Mouse (Mus musculus) cortical plate, adult 2 months (tissue): ENCODE results near the gene Ccl9.

Experiments used
- CTCF ChIP-seq: fragments of 200-500 bp; IDR thresholded peaks from 2 replicates; pipeline ENCODE4 v1.5.1; 2011; ENCODE audit warnings: mild to moderate bottlenecking, control low read depth, low read length; ENCODE audit not compliant: insufficient read depth; ENCODE audit errors: extremely low read depth
- POLR2A ChIP-seq: fragments of 200-500 bp; IDR thresholded peaks from 2 replicates; pipeline ENCODE4 v1.6.1; 2011; ENCODE audit warnings: mild to moderate bottlenecking, low read length, control low read depth; ENCODE audit not compliant: insufficient read depth; ENCODE audit errors: extremely low read depth

DNA sequence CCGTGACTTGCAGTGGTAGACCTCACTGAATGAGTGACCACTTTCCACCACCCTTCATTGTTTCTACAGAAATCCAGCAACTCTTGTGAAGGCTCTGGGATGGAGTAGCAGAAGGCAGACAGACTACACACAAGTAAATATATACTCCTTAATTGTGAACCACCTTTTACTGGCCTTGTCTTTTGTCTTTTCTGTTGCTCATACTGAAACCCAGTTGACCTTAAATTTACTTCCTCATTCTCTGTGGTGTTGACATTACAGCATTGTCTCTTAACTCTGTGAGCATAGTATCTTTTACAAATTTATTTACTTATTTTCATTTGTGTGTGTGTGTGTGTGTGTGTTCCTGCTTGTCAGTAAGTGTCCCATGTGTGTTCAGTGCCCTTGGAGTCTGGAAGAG, 45.2 kb downstream of the Ccl9 start:
- TF ChIP-seq CTCF = no peak
- no peak for TF ChIP-seq POLR2A
